In genomic region chr2:178257117-178257825, GRCm38 (mm10) we compare ENCODE assay signal across 8 mouse cellular contexts.
DNase-seq lines count a peak whose midpoint lies in the region; ATAC-seq and TF ChIP-seq lines count a peak whose summit lies in the region.

No protein-coding gene starts in this region.

- no peak for TF ChIP-seq CTCF in gastrocnemius, adult 2 months (IDR thresholded peaks at IDR 0.05)

- ATAC-seq in hindbrain, embryonic 13.5 days (ENCODE audit: low FRiP score): peak; percentile 79
- peak; percentile 81 for ATAC-seq in midbrain, embryonic 15.5 days (replicated peaks)

- intact Hi-C loops in gastrocnemius, adult 2 months (cut with DNase I): no loop called here

- 0% methylated on average over 3 of the region's 3 CpGs for WGBS in hindbrain, embryonic 13.5 days
- 4% methylated on average over 3 of the region's 3 CpGs for WGBS in midbrain, embryonic 15.5 days

- peak; percentile 15 for DNase-seq in gastrocnemius, postnatal 10 days
- DNase-seq in gastrocnemius, adult 2 months: no peak
- peak; percentile 80 for DNase-seq in embryo, embryonic 10.5 days (ENCODE audit: low spot score)
- DNase-seq in cerebellum, postnatal 36 days: no peak
- DNase-seq in thymus, postnatal 36 days: no peak
- no peak for DNase-seq in kidney, postnatal 4 days

- no peak overlapping the region for H3K4me3 ChIP-seq in gastrocnemius, adult 2 months
- no peak overlapping the region for H3K4me3 ChIP-seq in hindbrain, embryonic 13.5 days
- no peak overlapping the region for H3K4me3 ChIP-seq in midbrain, embryonic 15.5 days

- H3K9me3 ChIP-seq in hindbrain, embryonic 13.5 days: no peaks in the 10 kb centered on the region
- H3K9me3 ChIP-seq in midbrain, embryonic 15.5 days: no peaks in the 10 kb centered on the region

- H3K36me3 ChIP-seq in hindbrain, embryonic 13.5 days: peaks cover 21% of the 10 kb centered on the region
- H3K36me3 ChIP-seq in midbrain, embryonic 15.5 days (replicated peaks): peaks cover 5% of the 10 kb centered on the region

- H3K4me1 ChIP-seq in hindbrain, embryonic 13.5 days (replicated peaks): peaks cover 14% of the 10 kb centered on the region
- H3K4me1 ChIP-seq in midbrain, embryonic 15.5 days: peaks cover 8% of the 10 kb centered on the region

- H3K9ac ChIP-seq in hindbrain, embryonic 13.5 days: no peak overlapping the region
- no peak overlapping the region for H3K9ac ChIP-seq in midbrain, embryonic 15.5 days

- no peak overlapping the region for H3K27ac ChIP-seq in gastrocnemius, adult 2 months
- H3K27ac ChIP-seq in hindbrain, embryonic 13.5 days: peak overlapping the region; percentile 13; the same call in 1 of the 2 replicates
- no peak overlapping the region for H3K27ac ChIP-seq in midbrain, embryonic 15.5 days

- H3K4me2 ChIP-seq in hindbrain, embryonic 13.5 days: no peak overlapping the region
- no peak overlapping the region for H3K4me2 ChIP-seq in midbrain, embryonic 15.5 days

- 0 out of 2 replicates have a peak, but pooled peaks cover 4% of the 10 kb centered on the region for H3K27me3 ChIP-seq in hindbrain, embryonic 13.5 days
- H3K27me3 ChIP-seq in midbrain, embryonic 15.5 days (replicated peaks): no peaks in the 10 kb centered on the region

Comparison
In these comparisons a context has a peak if more than half of its experiments do, and no peak if none do; other contexts are left out.
1. DNase-seq: peak in gastrocnemius, postnatal 10 days (single experiment) and embryo, embryonic 10.5 days (single experiment); none in gastrocnemius, adult 2 months (single experiment), cerebellum, postnatal 36 days (0 of 2), thymus, postnatal 36 days (0 of 2) and kidney, postnatal 4 days (0 of 2).